Mouse (Mus musculus): ENCODE measurements at regions not wholly inside any gene's neighbourhood (a gene's known extent, or its start where the extent isn't known, plus 50 kb on each side); places are given as distances from the start of the nearest gene placed in this dataset.
"Not testable (repeated sequence)": the region's sequence is repeated elsewhere in the genome, so short reads cannot be mapped to it uniquely, and the experiment has no call there.

- no peak for ATAC-seq (ENCODE audit: extremely low read depth, insufficient number of reproducible peaks, low FRiP score, poor library complexity, severe bottlenecking)
Observed at GRCm38 (mm10) chr14:114485781-114486180, 606.2 kb upstream of the Gpc5 start.

DNA sequence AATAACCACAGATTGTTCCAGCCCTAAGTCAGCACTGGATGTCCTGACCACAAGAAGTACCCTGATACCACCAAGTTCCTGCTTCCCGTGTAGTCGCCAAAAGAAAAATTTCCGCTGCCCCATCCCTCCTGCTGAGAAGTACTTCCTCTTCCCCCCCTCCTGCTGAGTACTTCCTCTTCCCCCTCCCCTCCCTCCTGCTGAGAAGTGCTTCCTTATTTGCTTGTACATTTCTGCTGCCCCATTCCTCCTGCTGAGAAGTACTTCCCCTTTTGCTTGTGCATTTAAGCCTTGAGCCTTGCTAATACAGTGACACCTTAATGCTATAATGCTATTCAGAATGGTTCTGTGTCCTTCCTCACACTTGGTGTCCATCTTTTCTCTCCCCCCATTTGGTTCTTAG is 598.6 kb upstream of the Gpc5 start:
- ATAC-seq (ENCODE audit: extremely low read depth, insufficient number of reproducible peaks, low FRiP score, poor library complexity, severe bottlenecking), result not testable (repeated sequence)

GRCm38 (mm10) chr14:114504976-114505375 is 587.0 kb upstream of the Gpc5 start:
- no peak for ATAC-seq (ENCODE audit: extremely low read depth, insufficient number of reproducible peaks, low FRiP score, poor library complexity, severe bottlenecking)

GRCm38 (mm10) chr14:114547910-114548680 is 543.9 kb upstream of the Gpc5 start:
- ATAC-seq (ENCODE audit: extremely low read depth, insufficient number of reproducible peaks, low FRiP score, poor library complexity, severe bottlenecking), result no peak

GRCm38 (mm10) chr14:114549101-114549500 is 542.9 kb upstream of the Gpc5 start:
- no peak for ATAC-seq (ENCODE audit: extremely low read depth, insufficient number of reproducible peaks, low FRiP score, poor library complexity, severe bottlenecking)

- ATAC-seq (ENCODE audit: extremely low read depth, insufficient number of reproducible peaks, low FRiP score, poor library complexity, severe bottlenecking), result no peak
Observed at GRCm38 (mm10) chr14:114566411-114567030, 525.5 kb upstream of the Gpc5 start.

GRCm38 (mm10) chr14:114567673-114568309 is 524.2 kb upstream of the Gpc5 start:
- no peak for ATAC-seq (ENCODE audit: extremely low read depth, insufficient number of reproducible peaks, low FRiP score, poor library complexity, severe bottlenecking)

GRCm38 (mm10) chr14:114587367-114588064 is 504.5 kb upstream of the Gpc5 start:
- no peak for ATAC-seq (ENCODE audit: extremely low read depth, insufficient number of reproducible peaks, low FRiP score, poor library complexity, severe bottlenecking)

GRCm38 (mm10) chr14:114609296-114609695 is 482.7 kb upstream of the Gpc5 start:
- no peak for ATAC-seq (ENCODE audit: extremely low read depth, insufficient number of reproducible peaks, low FRiP score, poor library complexity, severe bottlenecking)

GRCm38 (mm10) chr14:114612400-114612799 is 479.6 kb upstream of the Gpc5 start:
- ATAC-seq (ENCODE audit: extremely low read depth, insufficient number of reproducible peaks, low FRiP score, poor library complexity, severe bottlenecking), result no peak

DNA sequence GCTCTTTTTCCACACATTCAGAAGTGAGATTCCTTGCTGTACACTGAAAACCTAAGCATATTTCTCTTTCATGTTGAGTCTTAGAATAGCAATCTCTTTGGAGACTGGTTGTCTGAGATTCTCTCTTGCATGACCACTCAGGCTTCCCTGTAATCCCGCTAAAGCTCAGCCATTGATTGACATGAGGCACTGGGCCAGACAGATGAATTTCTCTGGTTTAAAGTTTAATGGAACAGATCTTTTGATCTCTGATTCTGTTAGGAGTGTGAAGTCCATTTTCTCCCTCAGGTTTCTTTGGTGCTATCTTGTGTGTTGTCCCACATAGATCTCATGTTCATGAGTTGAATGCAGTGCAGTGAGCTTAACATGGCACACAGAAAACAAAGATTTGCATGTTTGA is 435.4 kb upstream of the Gpc5 start:
- ATAC-seq (ENCODE audit: extremely low read depth, insufficient number of reproducible peaks, low FRiP score, poor library complexity, severe bottlenecking), result no peak

DNA sequence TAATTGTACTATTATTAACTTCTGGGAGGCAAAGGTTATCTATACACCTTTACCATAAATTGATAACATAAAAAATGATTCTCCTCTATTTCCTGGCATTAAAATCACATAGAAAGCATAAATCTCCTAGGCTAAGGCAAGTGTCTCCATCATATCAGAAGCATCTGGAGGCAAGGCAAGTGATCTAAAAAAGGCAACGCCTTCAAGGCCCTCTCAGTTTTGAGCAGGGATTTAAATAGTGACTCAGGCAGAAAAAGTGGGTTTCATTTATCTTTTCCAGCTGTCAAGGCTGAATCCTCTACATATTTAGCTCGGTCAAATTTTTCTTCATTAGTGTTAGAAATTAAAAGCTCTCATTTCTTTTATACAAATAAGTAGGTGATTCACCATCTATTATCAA is 430.0 kb upstream of the Gpc5 start:
- ATAC-seq (ENCODE audit: extremely low read depth, insufficient number of reproducible peaks, low FRiP score, poor library complexity, severe bottlenecking), result no peak

DNA sequence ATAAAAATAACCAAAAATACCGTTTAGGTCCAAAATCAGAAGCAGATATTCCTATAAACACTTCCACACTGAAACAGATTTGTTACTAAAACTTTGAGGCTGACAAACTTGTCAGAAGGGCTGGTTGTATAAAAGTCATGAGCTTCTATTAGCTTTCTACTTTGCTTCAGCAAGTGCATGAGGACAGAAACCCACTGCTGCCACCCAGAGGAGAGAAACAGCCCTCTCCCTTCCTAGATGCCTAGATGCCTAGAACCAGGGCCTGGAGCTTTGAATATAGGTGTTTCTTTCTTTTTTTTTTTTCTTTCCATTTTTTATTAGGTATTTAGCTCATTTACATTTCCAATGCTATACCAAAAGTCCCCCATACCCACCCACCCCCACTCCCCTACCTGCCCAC is 406.9 kb upstream of the Gpc5 start:
- ATAC-seq (ENCODE audit: extremely low read depth, insufficient number of reproducible peaks, low FRiP score, poor library complexity, severe bottlenecking), result no peak

DNA sequence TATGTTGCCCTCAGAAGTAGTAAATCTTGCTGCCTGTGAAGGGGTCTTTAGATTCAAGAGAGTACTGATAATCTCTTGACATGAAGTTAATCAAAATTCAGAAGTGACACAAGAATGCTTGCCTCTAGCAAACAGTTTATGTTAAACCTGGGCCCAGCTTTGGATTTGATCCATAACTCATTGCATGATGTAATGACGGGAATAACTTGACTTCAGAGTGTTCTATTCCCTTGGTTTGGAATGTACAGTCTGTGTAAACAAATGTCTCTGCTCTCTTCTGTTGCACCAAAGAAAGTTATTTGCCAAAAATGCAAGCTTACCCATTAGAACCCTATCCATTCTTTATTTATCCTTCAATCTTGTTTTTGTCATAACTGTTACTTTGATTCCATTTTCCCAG is 397.1 kb upstream of the Gpc5 start:
- no peak for ATAC-seq (ENCODE audit: extremely low read depth, insufficient number of reproducible peaks, low FRiP score, poor library complexity, severe bottlenecking)

DNA sequence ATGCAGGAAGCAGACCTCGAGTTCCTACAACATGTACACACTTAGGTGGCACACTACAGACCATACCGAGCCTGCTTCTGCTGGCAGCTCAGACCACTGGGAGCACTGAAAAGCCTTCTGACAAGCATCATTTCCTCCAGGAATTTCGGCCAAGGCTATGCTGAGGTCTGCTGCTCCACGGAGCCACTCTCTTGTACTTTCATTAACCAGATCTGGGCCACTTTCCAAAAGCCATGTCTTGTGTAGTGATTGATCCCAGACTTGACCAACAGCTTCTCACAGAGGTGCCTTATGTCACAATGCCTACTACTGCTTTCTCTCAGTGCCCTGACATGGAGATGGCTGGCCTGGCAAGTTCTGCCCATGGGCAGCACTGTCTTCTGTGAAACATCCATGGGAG is 394.5 kb upstream of the Gpc5 start:
- ATAC-seq (ENCODE audit: extremely low read depth, insufficient number of reproducible peaks, low FRiP score, poor library complexity, severe bottlenecking), result no peak

DNA sequence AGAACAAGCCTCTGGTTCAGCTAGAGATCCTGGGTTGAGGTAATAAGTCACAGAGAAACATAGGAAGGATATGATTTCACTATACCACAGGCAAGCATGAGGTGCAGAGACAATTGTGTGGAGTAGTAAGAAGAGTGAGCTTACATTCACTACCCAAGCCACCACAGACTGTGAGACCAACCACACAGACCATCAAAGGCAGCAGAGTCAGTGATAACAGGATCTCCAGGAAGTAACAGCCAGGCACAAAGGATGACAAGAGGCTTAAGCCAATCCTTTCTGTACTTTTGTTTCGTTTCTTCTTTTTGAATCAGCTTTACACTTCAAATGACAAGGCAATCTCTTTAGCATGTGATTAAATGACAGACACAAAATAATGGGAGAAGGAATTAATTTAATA is 368.9 kb upstream of the Gpc5 start:
- no peak for ATAC-seq (ENCODE audit: extremely low read depth, insufficient number of reproducible peaks, low FRiP score, poor library complexity, severe bottlenecking)

DNA sequence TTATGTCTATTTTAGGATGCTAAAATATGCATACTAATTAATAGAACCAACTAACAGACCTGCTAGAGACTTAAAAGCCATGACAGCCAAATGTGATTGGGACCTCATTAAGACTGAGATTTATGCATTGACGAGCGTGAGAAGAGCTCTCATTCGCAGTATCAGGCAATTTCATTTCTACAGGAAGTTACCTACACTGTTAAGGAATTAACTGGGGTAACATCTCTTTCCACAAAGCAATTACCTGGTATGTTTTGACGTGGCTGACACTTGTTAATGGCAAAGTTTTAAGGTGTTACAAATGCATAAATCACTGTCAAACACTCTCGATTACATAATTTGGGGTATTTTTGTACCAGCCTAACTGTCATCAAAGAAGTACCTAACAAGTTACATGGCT is 324.7 kb upstream of the Gpc5 start:
- ATAC-seq (ENCODE audit: extremely low read depth, insufficient number of reproducible peaks, low FRiP score, poor library complexity, severe bottlenecking), result no peak

GRCm38 (mm10) chr14:114776723-114777122 is 315.3 kb upstream of the Gpc5 start:
- no peak for ATAC-seq (ENCODE audit: extremely low read depth, insufficient number of reproducible peaks, low FRiP score, poor library complexity, severe bottlenecking)

DNA sequence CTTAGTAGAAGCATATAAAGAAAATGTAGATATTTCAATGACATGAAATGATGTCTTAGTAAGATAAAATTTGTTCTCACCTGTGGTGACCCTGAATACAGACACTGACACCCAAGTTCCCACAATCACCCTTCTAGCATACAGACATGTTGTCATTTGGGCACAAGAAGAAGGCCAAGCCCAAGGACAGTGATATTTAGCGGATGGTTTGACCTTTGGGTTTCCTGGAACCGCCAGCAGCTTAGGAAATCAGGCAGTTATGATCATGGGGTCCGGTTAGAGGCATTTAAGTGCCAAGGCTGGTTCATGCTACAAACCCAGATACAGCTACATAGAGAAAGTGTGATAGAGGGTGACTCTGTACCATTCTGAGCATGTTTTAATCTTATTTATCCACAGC is 310.2 kb upstream of the Gpc5 start:
- ATAC-seq (ENCODE audit: extremely low read depth, insufficient number of reproducible peaks, low FRiP score, poor library complexity, severe bottlenecking), result no peak
